ENCODE assay signal across 8 mouse cellular contexts in the genomic region with DNA sequence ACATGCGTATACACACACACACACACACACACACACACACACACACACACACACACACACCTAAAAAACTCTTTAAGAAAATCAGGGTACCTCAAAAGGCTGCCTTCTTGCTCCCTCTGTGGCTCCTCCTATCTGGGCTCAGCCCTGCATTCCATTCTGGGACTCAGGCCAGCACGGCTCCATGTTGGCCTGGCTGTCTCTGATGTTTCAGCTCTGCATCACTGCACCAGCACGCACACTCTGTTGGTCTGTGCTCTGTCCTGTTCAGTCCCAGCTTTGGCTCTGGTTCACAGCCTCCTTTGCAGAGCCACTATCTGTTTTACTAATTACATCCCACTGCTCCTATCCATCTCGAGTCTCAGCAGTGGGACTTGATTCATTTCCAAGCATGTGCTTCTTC.
DNase-seq lines count a peak whose midpoint lies in the region; ATAC-seq and TF ChIP-seq lines count a peak whose summit lies in the region.
"Had no signal": no experiment of that assay in that cellular context is flagged by ENCODE, and none has a peak within 500 bp of the region (broad histone marks: within the 10 kb centered on the region; RNA-seq: fewer than 3 reads in every experiment).

No protein-coding gene starts in this region.

- no peaks in the 10 kb centered on the region for H3K9me3 ChIP-seq in lung, embryonic 15.5 days
- H3K9me3 ChIP-seq in heart, embryonic 15.5 days (replicated peaks), result no peaks in the 10 kb centered on the region

- TF ChIP-seq CTCF in lung, adult 2 months (IDR thresholded peaks at IDR 0.05; ENCODE audit: insufficient read depth, low read length), result no peak

- no peaks in the 10 kb centered on the region for H3K36me3 ChIP-seq in lung, embryonic 15.5 days
- H3K36me3 ChIP-seq in heart, embryonic 15.5 days, result no peaks in the 10 kb centered on the region

- no peak overlapping the region for H3K4me2 ChIP-seq in lung, embryonic 15.5 days
- H3K4me2 ChIP-seq in heart, embryonic 15.5 days, result no peak overlapping the region

- ATAC-seq in lung, embryonic 15.5 days (ENCODE audit: borderline replicate concordance, extremely low read depth, low FRiP score, low TSS enrichment), result peak; percentile 98
- ATAC-seq in heart, embryonic 15.5 days (replicated peaks; ENCODE audit: insufficient number of reproducible peaks, insufficient read depth, low FRiP score, low read depth), result peak; percentile 91
- no peak for ATAC-seq in erythroid progenitor cell, adult 5-6 weeks (replicated peaks; ENCODE audit: low FRiP score, poor library complexity, severe bottlenecking)

- WGBS in lung, embryonic 15.5 days, result 34% methylated on average over 4 of the region's 4 CpGs
- WGBS in lung, adult 2 months, result 68% methylated on average over 4 of the region's 4 CpGs
- 31% methylated on average over 4 of the region's 4 CpGs for WGBS in heart, embryonic 15.5 days

- no peak for TF ChIP-seq POLR2A in lung, adult 2 months (IDR thresholded peaks at IDR 0.05; ENCODE audit: borderline replicate concordance, extremely low read depth, low read depth, low read length)

- 0 out of 2 replicates have a peak overlapping the region, but pooled peaks have one; percentile 29 for H3K27ac ChIP-seq in lung, embryonic 15.5 days
- H3K27ac ChIP-seq in heart, embryonic 15.5 days, result peak overlapping the region; percentile 69
- H3K27ac ChIP-seq: liver, embryonic 14.5 days had no signal

- H3K4me1 ChIP-seq in lung, embryonic 15.5 days, result 0 out of 2 replicates have a peak, but pooled peaks cover 3% of the 10 kb centered on the region
- no peaks in the 10 kb centered on the region; the same call in 1 of the 2 replicates for H3K4me1 ChIP-seq in lung, adult 2 months (ENCODE audit: control insufficient read depth, insufficient read depth, low read length)
- H3K4me1 ChIP-seq in heart, embryonic 15.5 days (replicated peaks), result peaks cover 10% of the 10 kb centered on the region

- no peak overlapping the region for H3K9ac ChIP-seq in lung, embryonic 15.5 days
- H3K9ac ChIP-seq in heart, embryonic 15.5 days, result no peak overlapping the region
- H3K9ac ChIP-seq: liver, embryonic 14.5 days had no signal

- H3K27me3 ChIP-seq in lung, embryonic 15.5 days, result no peaks in the 10 kb centered on the region
- no peaks in the 10 kb centered on the region for H3K27me3 ChIP-seq in heart, embryonic 15.5 days

- no peak overlapping the region for H3K4me3 ChIP-seq in lung, embryonic 15.5 days
- H3K4me3 ChIP-seq in lung, adult 2 months (replicated peaks; ENCODE audit: extremely low read depth, low read depth, low read length), result no peak overlapping the region
- no peak overlapping the region for H3K4me3 ChIP-seq in heart, embryonic 15.5 days

- DNase-seq in lung, adult 2 months, result no peak
- DNase-seq in cerebellum, postnatal 25 days, result peak; percentile 43 to 64
- DNase-seq in kidney, postnatal 4 days, result peak; percentile 67 to 71
- no peak for DNase-seq in c-Kit-positive CD71-positive TER-119-positive erythroid progenitor cells, embryonic 14.5 days (ENCODE audit: low spot score)

Comparison
In these comparisons a context has a peak if more than half of its experiments do, and no peak if none do; other contexts are left out.
1. DNase-seq: peak in cerebellum, postnatal 25 days (2 of 2) and kidney, postnatal 4 days (2 of 2); none in lung, adult 2 months (single experiment) and c-Kit-positive CD71-positive TER-119-positive erythroid progenitor cells, embryonic 14.5 days (single experiment).